Mouse (Mus musculus): ENCODE data around the gene Zfp831.
A peak's percentile ranks its signal among the peaks of the same experiment; 100 is the strongest.

Gene Zfp831

GRCm38 (mm10) chr2:174643448-174644144, at the start of gene Zfp831:
TSS of gene Zfp831 (plus strand) at chr2:174643534.
- DNase-seq (ENCODE audit: low spot score): no peak

GRCm38 (mm10) chr2:174594965-174595364, 48.4 kb upstream of the Zfp831 start:
- no peak for DNase-seq (ENCODE audit: low spot score)

DNA sequence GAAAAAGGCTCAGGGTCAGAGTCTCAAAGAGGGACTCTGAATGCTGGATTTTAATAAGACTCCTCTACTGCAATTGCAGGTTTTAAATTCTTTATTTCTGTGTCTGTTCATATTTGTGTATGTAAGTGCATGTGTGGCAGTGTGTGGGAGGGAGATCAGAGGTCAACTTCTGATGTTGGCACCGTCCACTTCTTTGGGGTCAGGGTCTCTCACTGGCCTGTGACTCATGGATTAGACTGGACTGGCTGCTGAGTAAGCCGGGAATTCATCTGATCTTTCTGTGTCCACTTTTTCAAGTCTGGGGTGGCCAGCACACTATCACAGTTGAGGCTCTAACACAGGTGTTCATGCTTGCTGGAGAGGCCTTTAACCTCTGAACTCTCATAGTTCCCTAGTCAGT, 47.7 kb upstream of the Zfp831 start:
- DNase-seq (ENCODE audit: low spot score): no peak

DNA sequence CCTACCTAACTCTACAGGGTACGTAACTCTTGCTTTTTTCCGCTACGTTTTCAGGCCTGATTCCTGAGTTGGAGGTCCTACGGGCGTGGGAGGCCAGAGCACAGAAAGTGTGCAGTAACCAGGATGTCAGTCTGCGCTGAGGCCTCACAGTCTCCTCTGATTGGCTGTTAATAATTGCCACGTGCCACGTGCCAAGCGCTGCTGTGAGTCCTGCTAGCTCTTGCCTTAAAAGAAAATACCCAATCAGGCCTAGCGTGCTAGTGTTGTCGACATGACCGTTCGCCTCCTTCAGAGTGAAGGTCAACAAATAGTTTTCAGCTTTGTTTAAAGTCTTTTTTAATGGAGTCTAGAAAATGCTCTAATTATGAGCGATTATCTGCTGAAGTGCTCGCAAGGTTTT, 46.9 kb upstream of the Zfp831 start:
- no peak for DNase-seq (ENCODE audit: low spot score)

GRCm38 (mm10) chr2:174598451-174598850, 44.9 kb upstream of the Zfp831 start:
- no peak for DNase-seq (ENCODE audit: low spot score)

GRCm38 (mm10) chr2:174599071-174599635, 44.2 kb upstream of the Zfp831 start:
- DNase-seq (ENCODE audit: low spot score): no peak

DNA sequence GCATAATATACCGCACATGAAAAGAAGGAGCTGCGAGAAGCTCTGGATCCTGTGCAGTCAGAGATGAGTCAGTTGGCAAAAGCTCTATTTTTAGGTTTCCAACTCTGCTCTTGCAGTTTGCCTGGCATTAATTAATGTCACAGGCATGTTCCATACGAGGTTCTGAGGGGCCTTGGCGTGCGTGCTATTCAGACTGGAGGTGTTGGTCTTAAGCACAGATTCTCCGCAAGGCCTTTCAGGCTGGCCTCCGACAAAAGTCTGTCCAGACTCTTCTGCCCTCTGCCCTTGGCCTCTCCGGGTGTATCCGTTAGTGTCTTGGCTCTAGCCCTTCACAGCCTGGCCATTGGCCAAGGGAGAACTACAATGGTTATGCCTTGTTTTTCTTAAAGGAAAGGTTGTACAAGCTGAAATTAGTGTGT, 43.5 kb upstream of the Zfp831 start:
- DNase-seq (ENCODE audit: low spot score): no peak

GRCm38 (mm10) chr2:174601938-174602685, 41.2 kb upstream of the Zfp831 start:
- no peak for DNase-seq (ENCODE audit: low spot score)

GRCm38 (mm10) chr2:174603321-174603720, 40.0 kb upstream of the Zfp831 start:
- DNase-seq (ENCODE audit: low spot score): no peak

DNA sequence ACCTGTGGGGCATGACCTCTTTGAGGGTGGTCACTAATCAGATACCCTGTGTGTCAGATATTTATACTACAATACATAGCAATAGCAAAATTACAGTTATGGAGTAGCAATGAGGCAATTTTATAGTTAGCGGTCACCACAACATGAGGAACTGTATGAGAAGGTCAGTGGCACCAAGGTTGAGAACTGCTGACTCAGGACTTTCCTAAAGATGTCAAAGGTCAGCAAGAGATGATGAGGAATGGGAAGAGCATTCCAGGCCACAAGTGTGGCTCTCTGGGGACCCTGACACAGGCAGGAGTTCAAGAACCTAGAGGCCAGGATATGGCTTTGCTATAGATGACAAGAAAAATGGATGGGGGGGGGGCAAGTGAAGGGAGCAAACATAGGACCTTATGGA, 38.3 kb upstream of the Zfp831 start:
- DNase-seq (ENCODE audit: low spot score): no peak

DNA sequence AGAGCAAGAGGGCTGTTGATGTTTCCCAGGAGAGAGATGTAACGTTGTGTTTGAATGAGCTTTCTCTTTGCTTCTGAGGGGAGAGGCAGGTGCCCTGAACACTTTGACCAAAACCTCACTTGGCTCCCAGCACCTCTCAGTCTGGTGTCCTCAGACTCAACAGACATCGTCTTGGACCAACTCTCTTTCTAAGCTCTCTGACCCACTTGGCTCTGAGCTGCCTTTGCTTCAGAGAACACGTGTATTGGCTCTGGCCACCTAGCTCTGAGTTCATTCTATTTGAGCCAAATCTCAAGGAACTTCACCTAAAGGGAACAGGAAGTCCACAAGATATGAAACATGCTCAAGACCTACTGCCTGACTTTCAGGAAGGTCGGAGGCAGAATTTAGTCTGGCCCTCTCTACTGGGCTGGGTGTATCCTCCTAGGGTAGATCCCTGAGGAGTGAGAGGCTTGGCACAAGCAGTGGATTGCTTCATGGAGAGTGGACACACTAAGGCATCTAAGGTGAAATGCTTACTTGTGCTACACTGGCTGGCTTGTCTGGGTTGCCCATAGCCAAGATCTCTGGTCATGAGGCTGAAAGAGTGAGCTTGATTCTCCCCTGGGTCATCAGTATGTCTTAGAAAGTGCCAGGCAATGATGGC, 37.8 kb upstream of the Zfp831 start:
- no peak for DNase-seq (ENCODE audit: low spot score)

DNA sequence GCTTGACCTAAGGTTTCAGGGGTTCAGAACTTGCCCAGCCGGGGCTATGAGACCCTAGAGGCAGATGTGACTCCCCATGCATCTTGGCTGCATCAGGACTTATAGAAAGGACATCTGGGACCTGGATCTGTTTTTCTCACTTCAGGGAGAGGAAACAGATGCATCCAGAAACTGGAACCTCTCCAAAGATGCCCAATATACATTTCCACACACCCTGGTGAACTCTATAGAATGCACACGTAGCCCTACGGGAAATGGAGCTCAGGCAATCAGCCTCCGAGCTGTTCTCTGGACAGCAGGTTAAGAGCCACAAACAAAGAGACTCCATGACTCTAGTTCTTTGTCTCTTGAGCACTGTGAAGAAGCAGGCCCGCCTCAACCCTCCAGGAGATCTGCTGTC, 37.0 kb upstream of the Zfp831 start:
- no peak for DNase-seq (ENCODE audit: low spot score)

- no peak for DNase-seq (ENCODE audit: low spot score)
Measured at GRCm38 (mm10) chr2:174609892-174610291, 33.4 kb upstream of the Zfp831 start.

GRCm38 (mm10) chr2:174612386-174613063, 30.8 kb upstream of the Zfp831 start:
- DNase-seq (ENCODE audit: low spot score): no peak

- DNase-seq (ENCODE audit: low spot score): no peak
Measured at GRCm38 (mm10) chr2:174613221-174613620, 30.1 kb upstream of the Zfp831 start.

GRCm38 (mm10) chr2:174613921-174614441, 29.4 kb upstream of the Zfp831 start:
- DNase-seq (ENCODE audit: low spot score): no peak

- DNase-seq (ENCODE audit: low spot score): peak; percentile 31
Measured at GRCm38 (mm10) chr2:174621881-174622280, 21.5 kb upstream of the Zfp831 start.

DNA sequence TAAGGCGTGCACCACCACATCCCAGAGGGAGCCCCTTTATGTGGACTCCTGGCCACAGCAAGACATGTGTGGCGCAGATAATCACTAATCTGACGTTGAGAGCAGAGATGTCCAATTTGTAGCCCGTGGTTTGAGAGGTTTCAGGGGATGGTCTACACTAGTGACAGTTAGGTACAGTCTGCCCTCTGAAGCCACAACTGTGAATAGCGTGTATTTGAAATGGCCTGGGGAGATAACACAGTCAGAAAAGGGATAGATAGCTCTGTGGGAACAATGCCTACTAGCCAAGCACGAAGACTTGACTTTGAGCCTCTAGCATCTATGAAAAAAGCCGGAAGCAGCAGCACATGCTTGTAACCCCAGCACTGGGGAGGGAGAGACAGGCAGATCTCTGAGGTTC, 18.9 kb upstream of the Zfp831 start:
- DNase-seq (ENCODE audit: low spot score): no peak

- no peak for DNase-seq (ENCODE audit: low spot score)
Measured at GRCm38 (mm10) chr2:174627021-174627420, 16.3 kb upstream of the Zfp831 start.

- no peak for DNase-seq (ENCODE audit: low spot score)
Measured at GRCm38 (mm10) chr2:174629299-174629850, 14.0 kb upstream of the Zfp831 start.

DNA sequence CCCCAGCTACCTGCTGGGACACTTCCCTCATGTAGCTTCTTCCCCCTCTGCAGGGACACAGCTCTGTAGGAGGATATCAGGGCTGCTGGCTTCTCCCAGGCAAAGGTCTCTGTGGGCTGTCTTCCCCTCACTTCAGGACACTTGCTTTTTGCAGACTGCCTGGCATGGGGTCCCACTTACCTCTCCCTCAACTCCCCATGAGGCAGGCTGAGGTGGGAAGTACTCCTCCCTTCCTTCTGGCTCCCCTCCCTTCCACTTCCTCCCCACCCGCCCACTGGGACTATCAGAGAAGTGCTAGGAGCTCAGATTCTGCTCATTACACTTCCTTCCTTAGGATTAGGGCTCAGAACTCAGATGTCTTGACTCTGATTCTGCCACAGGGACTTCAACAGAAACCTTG, 6.6 kb upstream of the Zfp831 start:
- DNase-seq (ENCODE audit: low spot score): no peak

GRCm38 (mm10) chr2:174644975-174645374, 1.6 kb downstream of the Zfp831 start:
- no peak for DNase-seq (ENCODE audit: low spot score)
